Mouse (Mus musculus) G1E (cell line): ENCODE measurements at regions not wholly inside any gene's neighbourhood (a gene's known extent, or its start where the extent isn't known, plus 50 kb on each side); places are given as distances from the start of the nearest gene placed in this dataset.

Experiments used
- ATAC-seq: 2 replicates; pipeline ENCODE4 v1.8.0; 2016; ENCODE audit warnings: mild to moderate bottlenecking; ENCODE audit not compliant: insufficient number of reproducible peaks, poor library complexity, low FRiP score, severe bottlenecking; ENCODE audit errors: extremely low read depth
- DNase-seq: peaks from one replicate; pipeline ENCODE4 v3.0.0; 2012; ENCODE audit warnings: low spot score
- H3K27me3 ChIP-seq: 2 replicates; pipeline ENCODE4 v1.6.1; 2012; ENCODE audit warnings: mild to moderate bottlenecking, low read length, inconsistent platforms; ENCODE audit not compliant: insufficient read depth
- H3K36me3 ChIP-seq: replicated peaks from 2 replicates; pipeline ENCODE3; 2012; ENCODE audit warnings: mild to moderate bottlenecking, inconsistent platforms
- H3K4me1 ChIP-seq: 2 replicates; pipeline ENCODE4 v1.6.1; 2012; ENCODE audit warnings: low read depth, low read length, inconsistent platforms, mixed read lengths; ENCODE audit not compliant: insufficient read depth
- H3K4me3 ChIP-seq: 2 replicates; pipeline ENCODE4 v1.5.1; 2012; ENCODE audit warnings: low read depth, mild to moderate bottlenecking, inconsistent platforms, low read length, moderate library complexity, mixed read lengths
- H3K9me3 ChIP-seq: replicated peaks from 2 replicates; pipeline ENCODE4 v1.6.1; 2012; ENCODE audit warnings: inconsistent platforms
- CTCF ChIP-seq: IDR thresholded peaks from 2 replicates; pipeline ENCODE4 v1.5.1; 2012; ENCODE audit warnings: low read depth, low read length, inconsistent platforms, mixed read lengths
- GATA1 ChIP-seq: IDR thresholded peaks from 2 replicates; pipeline ENCODE4 v1.6.1; 2012; ENCODE audit warnings: borderline replicate concordance, low read length, inconsistent platforms, mixed read lengths
- GATA2 ChIP-seq: IDR thresholded peaks from 2 replicates; pipeline ENCODE4 v1.6.1; 2012; ENCODE audit warnings: low read depth, low read length, inconsistent platforms, borderline replicate concordance
- POLR2AphosphoS5 ChIP-seq: IDR thresholded peaks from 2 replicates; pipeline ENCODE4 v1.6.1; 2012; ENCODE audit warnings: low read depth, low read length, inconsistent platforms; ENCODE audit not compliant: insufficient replicate concordance
- TAL1 ChIP-seq: conservative IDR thresholded peaks from 2 replicates; pipeline ENCODE4 v1.6.1; 2012; ENCODE audit warnings: low read depth, low read length, inconsistent platforms, mixed read lengths

DNA sequence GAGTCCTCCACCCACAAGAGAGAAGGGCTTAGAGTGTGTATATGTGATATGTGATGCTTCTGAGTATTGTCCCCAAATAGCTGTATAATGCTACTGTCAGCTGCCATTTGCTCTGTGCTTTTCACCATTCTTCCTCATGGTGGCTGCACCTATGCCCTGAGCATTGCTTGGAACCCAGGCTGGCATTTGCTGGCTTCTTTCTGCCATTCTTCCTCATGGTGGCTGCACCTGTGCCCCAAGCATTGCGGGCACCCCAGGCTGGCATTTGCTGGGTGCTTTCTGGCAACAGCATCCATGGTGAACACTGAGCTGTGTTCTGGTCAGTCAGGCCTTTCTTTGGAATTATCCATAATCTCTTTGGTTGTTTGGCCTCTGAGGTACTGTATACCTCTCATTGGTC, 66.9 kb upstream of the Prickle1 start:
- DNase-seq (no peak), ATAC-seq (no peak)
- H3K4me3 ChIP-seq, result no peak overlapping the region
- H3K27me3 ChIP-seq, result no peaks in the 10 kb centered on the region
- H3K9me3 ChIP-seq, result peaks cover 51% of the 10 kb centered on the region
- H3K4me1 ChIP-seq, result no peaks in the 10 kb centered on the region
- TF ChIP-seq POLR2AphosphoS5 (no peak), GATA1 (no peak)
- H3K36me3 ChIP-seq, result no peaks in the 10 kb centered on the region

- DNase-seq (no peak), ATAC-seq (no peak)
- no peak overlapping the region for H3K4me3 ChIP-seq
- no peaks in the 10 kb centered on the region for H3K36me3 ChIP-seq
- no peaks in the 10 kb centered on the region for H3K4me1 ChIP-seq
- no peak for TF ChIP-seq CTCF
- TF ChIP-seq GATA2, result no peak
- no peak for TF ChIP-seq GATA1
- TF ChIP-seq TAL1, result no peak
- no peak for TF ChIP-seq POLR2AphosphoS5
- H3K27me3 ChIP-seq, result no peaks in the 10 kb centered on the region
- peaks cover 52% of the 10 kb centered on the region for H3K9me3 ChIP-seq
These were observed 66.1 kb upstream of the Prickle1 start for GRCm38 (mm10) chr15:93661801-93662200.

- Histone ChIP-seq H3K4me1 (no peaks in the 10 kb centered on the region), H3K27me3 (no peaks in the 10 kb centered on the region), H3K9me3 (peaks cover 56% of the 10 kb centered on the region), H3K36me3 (no peaks in the 10 kb centered on the region), H3K4me3 (no peak overlapping the region)
- DNase-seq (no peak), ATAC-seq (no peak)
- TF ChIP-seq GATA2, result no peak
- TF ChIP-seq CTCF, result no peak
- no peak for TF ChIP-seq POLR2AphosphoS5
- no peak for TF ChIP-seq GATA1
- TF ChIP-seq TAL1, result no peak
These were observed 65.4 kb upstream of the Prickle1 start for GRCm38 (mm10) chr15:93660952-93661648.

- TF ChIP-seq TAL1 (no peak), POLR2AphosphoS5 (no peak), GATA2 (no peak), GATA1 (no peak), CTCF (no peak)
- ATAC-seq (no peak), DNase-seq (no peak)
- Histone ChIP-seq H3K36me3 (no peaks in the 10 kb centered on the region), H3K4me1 (no peaks in the 10 kb centered on the region), H3K4me3 (no peak overlapping the region), H3K9me3 (peaks cover 60% of the 10 kb centered on the region), H3K27me3 (no peaks in the 10 kb centered on the region)
These were observed 61.5 kb upstream of the Prickle1 start for GRCm38 (mm10) chr15:93657171-93657570.

- no peak for DNase-seq
- no peak for ATAC-seq
- Histone ChIP-seq H3K36me3 (no peaks in the 10 kb centered on the region), H3K4me1 (no peaks in the 10 kb centered on the region), H3K27me3 (no peaks in the 10 kb centered on the region), H3K4me3 (no peak overlapping the region), H3K9me3 (peaks cover 60% of the 10 kb centered on the region)
- TF ChIP-seq GATA2 (no peak), CTCF (no peak), GATA1 (no peak), TAL1 (no peak), POLR2AphosphoS5 (no peak)
These were observed 61.0 kb upstream of the Prickle1 start for GRCm38 (mm10) chr15:93656713-93657112.

DNA sequence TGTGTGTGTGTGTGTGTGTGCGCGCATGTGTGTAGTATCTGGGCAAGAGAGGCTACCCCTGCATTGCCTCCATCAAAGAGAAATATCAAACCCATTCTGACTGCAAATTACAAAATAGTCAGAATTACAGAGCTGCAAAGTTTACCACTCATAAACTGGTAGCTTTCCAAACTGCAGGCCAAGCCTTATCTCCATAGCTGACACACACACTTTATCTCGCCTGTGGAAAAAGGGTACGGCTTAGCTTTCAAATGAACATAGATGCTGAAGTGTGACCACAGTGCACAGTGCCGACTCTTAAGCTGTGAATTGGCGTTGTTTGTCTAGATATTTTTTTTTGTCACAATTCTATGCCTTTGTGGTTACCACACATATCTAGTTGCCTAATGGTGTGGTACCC, 60.1 kb upstream of the Prickle1 start:
- no peaks in the 10 kb centered on the region for H3K4me1 ChIP-seq
- H3K9me3 ChIP-seq, result peaks cover 53% of the 10 kb centered on the region
- H3K27me3 ChIP-seq, result no peaks in the 10 kb centered on the region
- no peak for DNase-seq
- ATAC-seq, result no peak
- H3K4me3 ChIP-seq, result no peak overlapping the region
- H3K36me3 ChIP-seq, result no peaks in the 10 kb centered on the region
- TF ChIP-seq CTCF (no peak), POLR2AphosphoS5 (no peak), GATA1 (no peak), GATA2 (no peak), TAL1 (no peak)

GRCm38 (mm10) chr15:93655243-93655642, 59.6 kb upstream of the Prickle1 start:
- no peaks in the 10 kb centered on the region for H3K4me1 ChIP-seq
- H3K4me3 ChIP-seq, result no peak overlapping the region
- ATAC-seq (no peak), DNase-seq (no peak)
- TF ChIP-seq GATA2 (no peak), GATA1 (no peak), CTCF (no peak), TAL1 (no peak), POLR2AphosphoS5 (no peak)
- H3K36me3 ChIP-seq, result no peaks in the 10 kb centered on the region
- no peaks in the 10 kb centered on the region for H3K27me3 ChIP-seq
- peaks cover 54% of the 10 kb centered on the region for H3K9me3 ChIP-seq
